Mouse (Mus musculus): ENCODE measurements at regions not wholly inside any gene's neighbourhood (a gene's known extent, or its start where the extent isn't known, plus 50 kb on each side); places are given as distances from the start of the nearest gene placed in this dataset.
"Not testable (repeated sequence)": the region's sequence is repeated elsewhere in the genome, so short reads cannot be mapped to it uniquely, and the experiment has no call there.

- Histone ChIP-seq H3K36me3 (no peaks in the 10 kb centered on the region), H3K27me3 (peaks cover 23% of the 10 kb centered on the region), H3K4me1 (peaks cover 14% of the 10 kb centered on the region), H3K27ac (no peak overlapping the region), H3K9me3 (no peaks in the 10 kb centered on the region), H3K9ac (peak overlapping the region; percentile 52), H3K4me3 (peak overlapping the region; percentile 45), H3K4me2 (replicated peaks) (peak overlapping the region; percentile 91)
- under 1% methylated on average over 5 of the region's 5 CpGs for WGBS
- ATAC-seq (ENCODE audit: low FRiP score, low read depth): no peak; the same call in 1 of the 2 replicates
Measured at GRCm38 (mm10) chr17:9168411-9168810, 180.3 kb downstream of the 1700010I14Rik start.

DNA sequence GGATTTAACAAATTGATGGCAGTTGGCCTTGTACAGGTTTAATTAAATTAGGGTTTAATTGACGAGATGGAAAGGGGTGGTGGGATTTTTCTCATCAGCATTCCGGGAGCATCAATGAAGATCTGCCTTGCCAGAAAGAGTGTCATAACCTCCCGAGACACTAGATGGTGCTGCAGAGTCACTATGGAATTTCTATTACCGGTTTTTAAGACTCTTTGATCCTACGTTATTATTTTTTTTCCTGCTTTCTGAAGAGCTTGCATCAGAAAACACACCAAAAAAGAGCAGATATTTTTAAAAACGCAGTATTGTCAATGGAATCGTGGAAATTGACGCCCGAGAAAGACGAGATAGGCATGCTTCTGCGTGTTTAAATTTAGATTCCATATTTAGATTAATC is 181.2 kb downstream of the 1700010I14Rik start:
- no peak for ATAC-seq (ENCODE audit: low FRiP score, low read depth)
- Histone ChIP-seq H3K4me3 (no peak overlapping the region), H3K9ac (no peak overlapping the region), H3K27me3 (peaks cover 20% of the 10 kb centered on the region), H3K9me3 (no peaks in the 10 kb centered on the region; the same call in 1 of the 2 replicates), H3K4me2 (replicated peaks) (0 out of 2 replicates have a peak overlapping the region, but pooled peaks have one; percentile 25), H3K27ac (no peak overlapping the region), H3K4me1 (peaks cover 14% of the 10 kb centered on the region), H3K36me3 (no peaks in the 10 kb centered on the region)
- 20% methylated on average over 11 of the region's 11 CpGs for WGBS

- WGBS: 80% methylated on average over 5 of the region's 5 CpGs
- Histone ChIP-seq H3K4me1 (no peaks in the 10 kb centered on the region), H3K27ac (no peak overlapping the region), H3K9me3 (no peaks in the 10 kb centered on the region), H3K27me3 (no peaks in the 10 kb centered on the region), H3K4me2 (replicated peaks) (no peak overlapping the region), H3K36me3 (no peaks in the 10 kb centered on the region), H3K4me3 (no peak overlapping the region), H3K9ac (no peak overlapping the region)
- no peak for ATAC-seq (ENCODE audit: low FRiP score, low read depth)
Measured at GRCm38 (mm10) chr17:9197160-9197559, 209.0 kb downstream of the 1700010I14Rik start.

DNA sequence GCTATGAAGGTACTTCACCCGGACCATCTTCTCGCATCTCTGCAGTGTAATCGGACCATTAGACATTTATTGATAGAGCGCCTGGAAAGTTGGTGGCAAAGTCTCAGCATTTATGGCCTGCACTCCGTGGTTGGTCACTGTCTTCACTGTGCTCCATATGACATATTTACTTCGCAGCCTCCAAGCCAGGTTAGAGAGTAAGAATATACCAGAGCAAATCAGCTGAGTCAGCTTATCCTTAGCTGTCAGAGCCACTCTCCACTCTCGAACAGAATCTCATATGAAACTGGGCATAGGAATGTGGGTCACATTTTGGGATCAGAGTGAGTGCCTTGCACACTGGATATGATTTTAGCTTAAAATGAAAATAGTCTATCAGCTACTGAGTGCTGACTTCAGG is 212.3 kb downstream of the 1700010I14Rik start:
- Histone ChIP-seq H3K4me3 (no peak overlapping the region), H3K27ac (no peak overlapping the region), H3K9ac (no peak overlapping the region), H3K4me2 (replicated peaks) (no peak overlapping the region), H3K27me3 (no peaks in the 10 kb centered on the region), H3K9me3 (no peaks in the 10 kb centered on the region), H3K4me1 (no peaks in the 10 kb centered on the region), H3K36me3 (no peaks in the 10 kb centered on the region)
- no peak for ATAC-seq (ENCODE audit: low FRiP score, low read depth)
- WGBS: 87% methylated on average over 7 of the region's 7 CpGs

DNA sequence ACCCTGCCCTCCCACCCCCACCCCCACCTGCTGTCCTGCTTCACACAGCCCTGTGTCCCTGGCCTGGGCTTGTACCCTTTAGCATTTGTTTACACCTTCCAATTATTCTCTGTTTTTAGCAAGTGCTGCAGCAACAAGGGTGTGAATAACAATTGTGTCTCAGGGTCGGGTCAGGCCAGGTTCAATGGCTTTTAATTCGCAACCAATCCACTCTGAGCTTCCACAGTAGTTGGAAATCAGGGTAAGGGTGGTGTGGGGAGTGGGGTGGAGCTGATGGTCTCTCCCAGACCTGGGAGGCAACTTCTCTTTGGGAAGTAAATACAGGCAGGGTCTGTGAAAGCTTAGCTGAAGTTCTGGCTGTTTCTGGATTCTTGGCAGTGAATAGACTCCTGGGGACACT is 214.4 kb downstream of the 1700010I14Rik start:
- Histone ChIP-seq H3K9ac (no peak overlapping the region), H3K4me2 (replicated peaks) (no peak overlapping the region), H3K9me3 (no peaks in the 10 kb centered on the region), H3K4me3 (no peak overlapping the region), H3K4me1 (no peaks in the 10 kb centered on the region), H3K36me3 (no peaks in the 10 kb centered on the region), H3K27me3 (no peaks in the 10 kb centered on the region), H3K27ac (no peak overlapping the region)
- ATAC-seq (ENCODE audit: low FRiP score, low read depth): no peak
- WGBS: 12% methylated on average over 2 of the region's 2 CpGs

- no peak overlapping the region for H3K9ac ChIP-seq
- no peak overlapping the region for H3K4me2 ChIP-seq (replicated peaks)
- ATAC-seq (ENCODE audit: low FRiP score, low read depth): no peak
- no peaks in the 10 kb centered on the region for H3K4me1 ChIP-seq
- no peaks in the 10 kb centered on the region for H3K27me3 ChIP-seq
- no peaks in the 10 kb centered on the region for H3K36me3 ChIP-seq
- H3K27ac ChIP-seq: no peak overlapping the region
- H3K4me3 ChIP-seq: no peak overlapping the region
- H3K9me3 ChIP-seq: no peaks in the 10 kb centered on the region
- 83% methylated on average over 2 of the region's 2 CpGs for WGBS
Measured at GRCm38 (mm10) chr17:9210626-9211025, 211.2 kb upstream of the Gm17728 start.

- no peak for ATAC-seq (ENCODE audit: low FRiP score, low read depth)
- 75% methylated on average over 4 of the region's 4 CpGs for WGBS
- H3K27me3 ChIP-seq: no peaks in the 10 kb centered on the region
- no peaks in the 10 kb centered on the region for H3K36me3 ChIP-seq
- no peak overlapping the region for H3K4me3 ChIP-seq
- H3K27ac ChIP-seq: no peak overlapping the region
- no peak overlapping the region for H3K9ac ChIP-seq
- H3K4me2 ChIP-seq (replicated peaks): no peak overlapping the region
- H3K4me1 ChIP-seq: 0 out of 2 replicates have a peak, but pooled peaks cover 4% of the 10 kb centered on the region
- H3K9me3 ChIP-seq: no peaks in the 10 kb centered on the region
Measured at GRCm38 (mm10) chr17:9223097-9223496, 198.8 kb upstream of the Gm17728 start.

DNA sequence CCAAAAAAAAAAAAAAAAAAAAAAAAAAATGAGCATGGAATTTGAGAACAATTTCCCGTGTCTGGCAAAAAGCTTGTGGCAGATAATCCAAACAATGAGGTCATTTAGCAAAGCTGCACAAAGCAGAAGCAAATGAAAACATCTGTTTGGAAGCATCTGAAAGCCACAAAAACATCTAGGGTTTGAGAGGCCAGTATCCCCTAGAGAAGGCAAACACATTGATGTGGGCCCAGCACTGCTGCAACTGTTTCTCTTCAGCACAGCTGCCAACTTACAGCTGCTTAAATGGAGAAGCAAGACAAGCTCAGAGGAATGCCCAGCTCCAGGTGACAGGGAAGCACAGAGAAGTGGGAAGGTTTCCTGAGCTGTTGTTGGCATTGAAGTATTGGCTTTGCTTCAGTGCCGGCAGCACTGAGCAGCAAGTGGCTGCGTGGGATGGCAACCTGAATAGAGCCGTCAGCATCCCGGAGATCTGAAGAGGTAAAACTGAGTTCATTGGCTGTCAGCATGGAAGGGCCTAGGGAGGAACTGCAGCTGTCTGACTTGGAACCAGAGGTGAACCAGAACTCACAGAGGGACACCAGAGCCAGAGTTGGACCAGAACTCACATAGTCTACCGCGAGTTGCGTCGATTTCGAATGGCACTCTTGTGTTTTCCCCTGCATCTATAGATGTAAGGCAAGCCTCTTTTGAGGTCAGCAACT is 193.8 kb upstream of the Gm17728 start:
- peak; percentile 80 for ATAC-seq (ENCODE audit: low FRiP score, low read depth)
- Histone ChIP-seq H3K36me3 (no peaks in the 10 kb centered on the region), H3K4me2 (replicated peaks) (no peak overlapping the region), H3K9ac (no peak overlapping the region), H3K9me3 (no peaks in the 10 kb centered on the region), H3K4me1 (0 out of 2 replicates have a peak, but pooled peaks cover 7% of the 10 kb centered on the region), H3K4me3 (no peak overlapping the region), H3K27ac (no peak overlapping the region), H3K27me3 (no peaks in the 10 kb centered on the region)
- WGBS: 57% methylated on average over 10 of the region's 10 CpGs

DNA sequence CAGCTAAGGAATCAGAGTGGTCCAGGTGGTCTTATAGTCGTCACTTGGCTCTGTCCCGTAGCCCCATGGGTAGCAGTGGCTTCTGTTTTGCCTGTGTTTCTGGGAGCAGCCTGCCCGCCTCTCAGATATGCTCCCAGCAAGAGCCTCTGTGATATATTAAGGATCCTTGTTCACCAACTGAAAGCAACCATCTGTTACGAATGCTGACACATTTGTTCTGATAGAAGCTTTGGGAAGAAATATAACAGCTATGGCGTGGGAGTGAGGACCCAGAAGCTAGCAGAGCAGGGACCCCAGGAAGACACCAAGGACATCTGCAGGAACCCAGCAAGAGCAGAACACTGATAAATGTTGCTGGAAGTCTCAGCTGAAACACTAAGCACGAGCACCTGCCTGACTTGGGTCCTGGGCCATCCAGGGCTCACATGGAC is 186.7 kb upstream of the Gm17728 start:
- Histone ChIP-seq H3K9me3 (no peaks in the 10 kb centered on the region), H3K4me1 (no peaks in the 10 kb centered on the region), H3K4me3 (no peak overlapping the region), H3K27ac (no peak overlapping the region), H3K9ac (no peak overlapping the region), H3K27me3 (no peaks in the 10 kb centered on the region), H3K4me2 (replicated peaks) (no peak overlapping the region), H3K36me3 (no peaks in the 10 kb centered on the region)
- no peak for ATAC-seq (ENCODE audit: low FRiP score, low read depth)
- WGBS: 65% methylated on average over 6 of the region's 6 CpGs

GRCm38 (mm10) chr17:9258646-9259170 is 163.2 kb upstream of the Gm17728 start:
- no peak for ATAC-seq (ENCODE audit: low FRiP score, low read depth)
- Histone ChIP-seq H3K4me3 (no peak overlapping the region), H3K9ac (no peak overlapping the region), H3K9me3 (no peaks in the 10 kb centered on the region), H3K27ac (no peak overlapping the region), H3K4me1 (no peaks in the 10 kb centered on the region; the same call in 1 of the 2 replicates), H3K4me2 (replicated peaks) (no peak overlapping the region), H3K36me3 (no peaks in the 10 kb centered on the region), H3K27me3 (no peaks in the 10 kb centered on the region)
- 53% methylated on average over 5 of the region's 5 CpGs for WGBS

GRCm38 (mm10) chr17:9268776-9269175 is 153.1 kb upstream of the Gm17728 start:
- Histone ChIP-seq H3K4me3 (no peak overlapping the region), H3K4me1 (no peaks in the 10 kb centered on the region), H3K4me2 (replicated peaks) (no peak overlapping the region), H3K36me3 (no peaks in the 10 kb centered on the region), H3K9me3 (no peaks in the 10 kb centered on the region), H3K27ac (no peak overlapping the region), H3K9ac (no peak overlapping the region), H3K27me3 (no peaks in the 10 kb centered on the region)
- ATAC-seq (ENCODE audit: low FRiP score, low read depth): no peak
- WGBS: 72% methylated on average over 3 of the region's 3 CpGs

- not testable (repeated sequence) for ATAC-seq (ENCODE audit: low FRiP score, low read depth); H3K4me3 ChIP-seq; H3K9me3 ChIP-seq; H3K4me1 ChIP-seq; H3K9ac ChIP-seq; H3K27ac ChIP-seq; H3K4me2 ChIP-seq (replicated peaks); H3K36me3 ChIP-seq; H3K27me3 ChIP-seq
- 24% methylated on average over 3 of the region's 3 CpGs for WGBS
Measured at GRCm38 (mm10) chr17:9278046-9278445, 143.8 kb upstream of the Gm17728 start.

- ATAC-seq (ENCODE audit: low FRiP score, low read depth): no peak
- Histone ChIP-seq H3K36me3 (no peaks in the 10 kb centered on the region), H3K4me2 (replicated peaks) (no peak overlapping the region)
Measured at GRCm38 (mm10) chr17:9279481-9279880, 142.4 kb upstream of the Gm17728 start.

More at GRCm38 (mm10) chr17:9279481-9279880, 142.4 kb upstream of the Gm17728 start:
- H3K27ac ChIP-seq: no peak overlapping the region
- no peak overlapping the region for H3K9ac ChIP-seq
- H3K27me3 ChIP-seq: no peaks in the 10 kb centered on the region
- no peaks in the 10 kb centered on the region for H3K9me3 ChIP-seq
- no peak overlapping the region for H3K4me3 ChIP-seq
- 86% methylated on average over 7 of the region's 7 CpGs for WGBS
- H3K4me1 ChIP-seq: no peaks in the 10 kb centered on the region
